Mouse (Mus musculus) kidney, adult 8-10 months (tissue): ENCODE data around the gene Scn8a.

Experiments
- DNase-seq, 2 experiments: peaks; one replicate each; pipeline ENCODE4 v3.0.0; 2022

Scn8a gene

DNA sequence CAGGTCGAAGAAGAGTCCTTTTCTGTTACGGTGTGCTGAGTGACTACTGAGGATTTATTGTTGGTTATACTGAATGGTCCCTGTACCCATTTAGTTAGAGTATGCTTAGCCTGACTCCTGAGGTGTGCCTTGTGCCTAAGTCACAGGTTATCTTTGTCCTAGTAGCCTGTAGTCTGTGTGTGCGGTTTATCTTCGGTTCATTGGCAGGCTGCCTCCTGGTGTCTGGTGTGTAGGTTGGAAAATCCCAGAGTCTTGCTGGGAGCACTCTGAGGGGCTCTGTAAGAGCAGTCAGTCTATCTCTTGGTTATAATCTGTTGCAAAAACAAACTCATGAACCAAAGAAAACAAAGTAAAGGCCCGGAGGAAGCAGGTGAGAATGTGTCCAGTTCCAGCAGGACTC lies 11.7 kb downstream of the Scn8a start:
- DNase-seq: no peak

DNA sequence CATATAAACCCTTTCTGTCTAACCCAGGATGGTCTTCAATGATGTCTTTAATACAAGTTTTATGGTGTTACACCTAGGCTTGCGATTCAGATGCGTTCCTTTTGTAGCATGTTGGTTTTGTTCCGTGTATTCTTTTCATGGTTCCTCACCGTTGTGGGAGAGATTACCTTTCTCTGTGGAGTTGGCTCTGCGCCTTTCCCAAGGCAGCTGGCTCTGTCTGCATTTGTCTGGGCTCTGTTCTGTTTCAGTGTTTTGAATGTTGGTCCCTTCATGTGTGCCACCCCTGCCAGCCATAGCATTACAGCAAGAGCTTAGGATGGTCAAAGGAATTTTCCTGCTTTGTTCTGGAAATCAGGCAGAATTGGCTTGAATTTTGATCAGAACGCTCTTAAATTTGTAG lies 14.8 kb downstream of the Scn8a start:
- no peak for DNase-seq

DNA sequence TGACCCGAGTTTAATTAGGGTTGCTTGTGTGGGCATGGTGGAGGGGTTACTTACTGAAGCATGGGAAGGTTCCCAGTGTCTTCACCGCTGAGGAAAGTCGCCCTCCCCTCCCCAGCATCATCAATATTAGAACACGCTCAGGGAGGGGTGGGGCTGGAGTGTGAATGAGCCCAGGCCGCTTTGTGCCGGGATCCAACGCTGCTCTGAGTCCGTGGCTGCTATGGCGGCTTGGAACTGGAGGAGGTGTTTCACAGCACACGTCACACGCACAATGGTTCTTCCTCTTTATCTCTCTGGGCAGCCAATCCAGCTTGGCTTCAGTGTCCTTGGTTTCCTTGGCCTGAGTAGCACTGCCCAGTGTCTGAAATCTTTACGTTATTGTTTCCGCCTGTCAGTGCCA lies 22.3 kb downstream of the Scn8a start:
- no peak for DNase-seq

DNA sequence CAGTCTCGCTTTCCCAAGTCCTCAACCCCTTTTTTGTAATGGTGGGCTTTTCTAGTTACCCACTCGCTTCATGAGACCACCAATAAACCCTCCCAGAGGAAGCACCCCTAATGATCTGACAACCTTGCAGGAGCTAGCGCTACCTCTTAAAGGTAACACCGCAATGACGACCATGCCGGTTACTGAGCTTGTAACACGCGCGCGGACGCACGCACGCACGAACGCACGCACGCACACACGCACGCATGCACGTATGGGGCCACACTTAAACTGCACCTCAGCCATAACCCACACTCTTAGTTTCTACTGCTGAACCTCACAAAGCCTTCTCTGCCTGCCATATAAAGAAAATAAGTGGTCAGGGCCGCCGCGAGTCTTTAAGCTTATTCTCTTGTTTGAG lies 26.8 kb downstream of the Scn8a start:
- DNase-seq: no peak

DNA sequence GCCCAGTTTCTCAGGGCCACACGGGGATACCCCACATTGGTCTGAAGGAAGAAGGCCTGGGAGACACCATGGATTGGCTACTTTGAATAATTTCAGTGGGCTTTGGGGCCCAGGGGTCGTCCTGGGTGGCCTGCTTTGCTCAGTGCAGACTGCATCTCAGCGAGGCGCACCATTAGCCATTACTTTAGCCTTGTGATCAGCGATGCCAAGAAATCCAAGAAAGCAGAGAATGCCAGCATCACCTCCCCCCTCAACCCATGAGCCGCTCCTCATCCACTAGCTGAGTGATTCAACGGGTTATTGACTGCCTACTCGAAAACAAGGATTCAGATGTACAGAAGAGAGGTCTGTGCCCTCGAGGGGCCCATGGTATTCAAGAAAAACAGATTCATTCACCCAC lies 34.2 kb downstream of the Scn8a start:
- no peak for DNase-seq

DNA sequence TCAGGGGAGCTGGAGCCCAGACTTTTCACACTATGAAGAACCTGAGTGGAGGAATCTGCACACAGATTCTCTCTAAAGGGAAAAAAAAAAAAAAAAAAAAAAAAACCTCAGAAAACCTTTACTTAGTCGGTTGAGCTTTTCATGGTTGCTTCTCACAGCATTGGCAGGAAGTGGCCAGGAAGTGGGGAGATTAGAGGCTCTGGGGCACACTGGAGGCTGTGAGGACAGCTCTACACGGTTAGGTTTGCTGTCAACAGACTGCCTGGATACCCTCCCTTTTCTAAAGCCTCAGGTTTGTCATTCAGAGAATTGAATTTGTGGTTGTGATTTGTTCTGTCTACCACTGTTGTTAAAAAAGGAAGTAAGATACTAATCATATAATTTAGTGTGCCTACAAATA lies 35.3 kb downstream of the Scn8a start:
- no peak for DNase-seq

DNA sequence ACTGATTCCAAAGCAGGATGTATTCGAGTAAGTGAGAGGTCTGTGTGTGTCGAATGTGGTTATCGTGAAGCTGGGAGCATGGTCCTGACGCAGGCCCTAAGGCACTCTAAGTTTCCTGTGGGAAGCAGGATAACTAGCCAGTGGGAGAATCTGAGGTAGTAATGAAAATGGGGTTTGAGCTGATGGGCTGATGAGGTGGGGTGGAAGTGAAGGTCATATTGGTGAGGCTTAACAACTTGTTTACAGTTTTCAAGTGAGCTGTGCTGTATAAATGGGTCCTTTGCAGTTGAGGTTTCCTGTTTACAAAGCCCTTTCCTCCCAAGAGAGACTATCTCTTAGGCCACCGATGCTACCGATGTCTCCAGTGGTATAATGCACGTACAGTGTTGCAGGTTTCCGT lies 36.1 kb downstream of the Scn8a start:
- no peak for DNase-seq

DNA sequence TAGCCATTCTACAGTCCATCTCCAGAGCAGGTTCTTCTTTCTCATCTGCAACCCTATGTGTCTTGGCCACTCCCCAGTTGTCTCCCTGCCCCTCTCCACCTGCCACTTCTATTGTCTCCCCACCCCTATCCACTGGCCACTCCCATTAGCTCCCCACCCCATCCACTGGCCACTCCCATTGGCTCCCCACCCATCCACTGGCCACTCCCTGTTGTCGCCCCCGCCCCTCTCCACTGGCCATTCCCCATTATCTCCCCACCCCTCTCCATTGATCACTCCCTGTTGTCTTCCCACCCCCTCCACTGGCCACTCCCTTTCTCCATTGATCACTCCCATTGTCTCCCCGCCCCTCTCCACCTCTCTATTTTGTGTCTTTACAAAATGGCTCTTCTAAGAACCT lies 39.2 kb downstream of the Scn8a start:
- no peak for DNase-seq

DNA sequence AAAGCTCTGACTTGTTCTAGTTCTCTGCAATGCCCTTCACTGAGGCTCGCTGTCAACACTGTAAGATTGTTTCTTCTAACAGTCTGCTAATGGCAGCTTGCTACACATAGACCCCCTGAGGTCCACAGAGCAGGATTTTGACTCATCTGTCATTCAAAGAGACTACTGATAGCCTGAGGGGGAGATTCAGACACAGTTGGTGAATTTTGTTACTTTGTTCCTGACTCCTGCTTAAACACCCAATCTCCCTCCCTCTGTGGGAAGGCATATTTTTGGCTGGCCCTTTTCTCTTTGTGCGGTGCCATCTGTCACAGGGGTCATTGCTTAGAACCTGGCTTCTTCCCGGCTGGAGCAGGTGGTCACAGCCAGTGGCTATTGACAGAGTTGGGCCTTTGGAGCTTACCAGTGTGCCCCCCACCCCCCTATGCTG lies 40.1 kb downstream of the Scn8a start:
- DNase-seq: no peak

DNA sequence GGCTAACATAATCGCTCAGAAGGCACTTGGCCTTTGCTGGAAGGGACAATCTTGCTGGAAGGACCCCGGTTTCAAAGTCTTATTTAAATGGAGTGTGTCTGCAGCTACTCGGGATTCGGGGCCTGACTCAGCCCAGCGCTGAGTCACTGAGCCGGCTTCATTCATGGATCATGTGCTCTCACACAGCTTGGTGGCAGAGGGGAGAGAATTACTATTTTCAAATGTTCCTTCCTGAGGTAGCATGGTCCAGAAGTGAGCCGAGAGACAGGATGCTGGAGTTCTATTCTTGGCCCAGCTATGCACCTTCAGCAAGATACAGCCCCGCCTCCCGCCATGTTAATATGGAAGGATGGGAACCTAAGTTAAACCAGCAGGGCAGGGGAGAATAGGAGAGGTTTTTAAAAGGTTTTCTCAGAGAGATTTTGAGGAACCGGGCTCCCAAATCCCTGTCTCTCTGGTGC lies 40.8 kb downstream of the Scn8a start:
- no peak for DNase-seq

DNA sequence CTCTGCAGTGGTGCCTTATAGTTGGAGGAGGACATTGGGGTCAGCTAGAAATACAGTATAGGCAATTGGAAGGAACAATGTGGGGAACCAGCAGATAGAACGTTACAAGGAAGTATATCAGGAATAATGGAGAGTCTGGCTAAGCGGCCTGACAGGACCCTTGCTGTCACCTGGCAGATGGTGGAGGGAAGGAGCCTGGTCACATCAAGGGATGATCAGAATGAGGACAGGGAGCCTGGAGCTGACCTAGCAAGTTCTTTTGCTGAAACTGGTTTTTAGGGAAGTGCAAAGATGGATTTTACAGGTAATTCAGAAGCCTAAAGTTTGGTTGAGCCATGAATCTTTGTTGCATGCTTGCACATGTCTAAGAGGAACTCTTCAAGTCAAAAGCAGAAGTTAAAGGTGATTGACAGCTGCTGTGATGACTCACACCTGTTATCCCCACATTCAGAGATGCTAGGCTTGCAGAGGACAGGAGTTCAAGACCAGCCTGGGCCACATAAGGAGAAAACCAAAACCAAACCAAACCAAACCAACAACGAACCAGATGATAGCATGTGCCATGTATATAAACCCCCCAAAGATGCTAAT lies 43.1 kb downstream of the Scn8a start:
- DNase-seq: no peak

DNA sequence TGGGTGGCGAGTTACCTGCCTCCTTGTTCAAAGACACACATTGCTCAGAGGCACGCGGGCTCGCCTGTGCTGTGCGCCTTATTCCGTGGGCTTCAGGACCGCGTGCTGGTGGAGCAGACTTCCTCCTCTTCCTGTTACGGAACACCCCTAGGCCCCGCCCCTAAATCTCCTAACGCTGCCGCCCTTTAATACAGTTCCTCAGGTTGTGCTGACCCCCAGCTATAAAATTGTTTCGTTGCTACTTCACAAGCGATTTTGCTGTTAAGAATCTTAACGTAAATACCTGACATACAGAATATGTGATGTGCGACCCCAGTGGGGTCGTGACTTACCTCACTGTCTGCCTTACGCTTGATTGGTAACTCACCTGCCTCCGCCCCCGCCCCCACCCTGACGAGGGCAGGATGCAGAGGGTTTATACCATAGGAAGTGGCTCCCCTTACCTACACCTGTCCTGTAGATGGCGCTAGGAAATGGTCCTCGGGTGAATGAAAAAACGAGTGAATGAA lies 45.1 kb downstream of the Scn8a start:
- DNase-seq: no peak

DNA sequence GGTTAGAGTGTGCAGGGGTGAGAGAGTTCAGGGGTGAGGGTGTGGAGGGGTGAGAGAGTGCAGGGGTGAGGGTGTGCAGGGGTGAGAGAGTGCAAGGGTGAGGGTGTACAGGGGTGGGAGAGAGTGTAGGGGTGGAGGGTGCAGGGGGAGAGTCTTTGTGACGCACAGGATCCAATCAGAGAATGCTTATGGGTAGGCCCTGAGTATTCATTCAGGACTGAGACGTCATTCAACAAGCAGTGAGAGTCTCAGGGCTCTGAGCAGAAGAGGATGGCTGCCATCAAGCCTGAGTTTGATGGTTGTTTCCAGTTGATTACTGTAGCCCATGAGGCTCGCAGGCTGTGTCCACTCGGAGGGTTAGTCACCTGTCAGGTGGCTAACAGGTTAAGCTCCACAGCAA lies 48.4 kb downstream of the Scn8a start:
- no peak for DNase-seq

DNA sequence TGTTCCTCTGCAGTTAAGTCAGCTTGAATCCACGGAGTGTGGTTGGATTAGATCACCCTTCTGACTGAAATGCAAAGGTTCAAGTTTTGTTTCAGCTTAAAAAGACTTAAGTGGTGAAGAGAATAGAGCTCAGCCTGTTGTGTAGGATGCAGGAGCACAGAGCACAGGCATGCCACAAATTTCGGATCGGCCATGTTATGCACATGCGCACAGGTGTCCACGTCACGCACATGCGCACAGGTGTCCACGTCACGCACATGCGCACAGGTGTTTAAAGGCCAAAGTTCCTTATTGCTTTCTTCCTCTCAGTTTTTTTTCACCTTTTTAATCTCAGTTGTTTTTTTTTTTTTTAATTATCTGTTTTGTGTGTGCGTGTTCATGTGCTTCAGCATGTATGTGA lies 52.6 kb downstream of the Scn8a start:
- no peak for DNase-seq

DNA sequence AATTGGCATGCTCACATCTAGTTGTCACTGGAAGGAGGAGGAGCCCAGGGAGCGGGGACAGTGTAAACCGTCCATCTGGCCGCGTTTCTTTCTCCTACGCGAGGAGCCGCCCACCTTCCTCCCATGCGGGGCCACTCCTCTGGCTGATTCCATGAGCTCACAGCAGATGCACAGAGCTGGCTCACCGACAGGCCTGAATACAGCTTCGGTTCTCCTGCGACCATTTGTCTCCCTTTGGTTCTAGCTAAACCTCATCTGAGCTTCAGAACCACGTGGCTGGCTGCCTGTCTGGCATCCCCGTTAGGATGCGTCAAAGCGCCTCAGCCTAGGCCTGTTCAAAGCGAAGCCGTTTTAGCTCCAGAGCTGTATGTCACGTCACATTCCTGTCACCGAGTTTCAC lies 53.8 kb downstream of the Scn8a start:
- DNase-seq: no peak

DNA sequence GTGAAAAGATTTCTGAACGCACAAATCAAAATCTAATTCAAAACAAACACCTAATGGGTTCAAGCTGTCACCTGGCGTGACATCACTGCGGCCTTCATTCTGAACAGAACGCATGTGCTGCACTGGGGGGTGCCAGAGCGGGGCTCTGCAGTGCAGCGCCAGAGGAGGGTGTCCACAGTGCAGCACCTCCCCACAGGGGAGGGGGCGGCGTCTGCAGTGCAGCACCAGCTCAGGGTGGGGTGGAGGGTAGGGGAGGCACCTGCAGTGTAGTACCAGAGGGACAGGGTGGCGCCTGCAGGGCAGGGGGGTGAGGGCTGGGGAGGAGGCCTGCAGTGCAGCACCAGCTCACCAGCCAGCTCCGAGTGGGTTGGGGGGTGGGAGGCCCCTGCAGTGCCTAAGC lies 55.3 kb downstream of the Scn8a start:
- no peak for DNase-seq

DNA sequence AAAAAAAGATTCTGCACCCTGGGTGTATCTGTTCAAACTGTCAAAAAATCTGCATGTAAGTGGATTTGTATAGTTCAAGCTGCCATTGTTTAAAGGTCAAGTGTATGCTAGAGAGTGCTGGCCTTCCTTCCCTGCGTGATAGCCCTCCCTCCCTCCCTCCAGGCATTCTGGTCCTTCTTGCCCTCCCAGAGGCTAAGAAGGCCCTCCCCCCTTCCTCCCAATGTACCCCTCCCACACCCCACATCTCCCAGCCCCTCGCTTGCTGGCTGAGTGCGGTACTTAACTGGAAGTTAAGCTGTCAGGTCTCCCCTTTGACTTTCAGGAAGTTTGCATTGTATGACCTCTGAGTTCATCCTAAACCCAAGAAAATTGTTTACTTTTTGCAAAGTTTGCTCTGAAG lies 60.8 kb downstream of the Scn8a start:
- no peak for DNase-seq

DNA sequence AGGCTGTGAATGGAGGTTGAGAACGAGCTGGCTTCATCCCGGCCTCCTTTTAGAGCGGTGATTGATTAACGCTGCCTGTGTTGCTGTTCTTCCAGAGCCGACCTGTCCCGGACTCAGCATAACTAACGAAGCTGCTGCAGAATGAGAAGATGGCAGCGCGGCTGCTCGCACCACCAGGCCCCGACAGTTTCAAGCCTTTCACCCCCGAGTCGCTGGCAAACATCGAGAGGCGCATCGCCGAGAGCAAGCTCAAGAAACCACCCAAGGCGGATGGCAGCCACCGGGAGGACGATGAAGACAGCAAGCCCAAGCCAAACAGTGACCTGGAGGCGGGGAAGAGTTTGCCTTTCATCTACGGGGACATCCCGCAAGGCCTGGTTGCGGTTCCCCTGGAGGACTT lies 66.5 kb downstream of the Scn8a start:
- DNase-seq: no peak

DNA sequence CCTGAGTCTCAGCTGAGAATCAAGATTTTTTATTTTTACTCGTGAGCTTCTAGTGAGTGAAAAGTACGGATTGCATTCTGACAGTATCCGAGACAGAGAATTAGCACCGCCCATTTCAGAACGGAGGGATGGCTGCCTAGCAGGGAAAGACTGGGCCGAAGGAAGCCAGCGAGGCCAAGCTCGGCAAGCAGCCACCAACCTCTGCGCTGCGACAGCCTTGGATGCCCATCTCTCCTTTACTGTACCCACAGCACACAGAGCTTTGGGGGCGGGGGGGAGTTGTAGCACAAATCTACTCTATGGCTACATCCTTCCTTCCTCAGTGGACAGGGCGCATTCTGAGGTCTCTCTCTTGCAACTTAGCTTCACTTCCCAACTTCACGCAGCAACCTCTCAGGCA lies 78.7 kb downstream of the Scn8a start:
- DNase-seq: no peak

DNA sequence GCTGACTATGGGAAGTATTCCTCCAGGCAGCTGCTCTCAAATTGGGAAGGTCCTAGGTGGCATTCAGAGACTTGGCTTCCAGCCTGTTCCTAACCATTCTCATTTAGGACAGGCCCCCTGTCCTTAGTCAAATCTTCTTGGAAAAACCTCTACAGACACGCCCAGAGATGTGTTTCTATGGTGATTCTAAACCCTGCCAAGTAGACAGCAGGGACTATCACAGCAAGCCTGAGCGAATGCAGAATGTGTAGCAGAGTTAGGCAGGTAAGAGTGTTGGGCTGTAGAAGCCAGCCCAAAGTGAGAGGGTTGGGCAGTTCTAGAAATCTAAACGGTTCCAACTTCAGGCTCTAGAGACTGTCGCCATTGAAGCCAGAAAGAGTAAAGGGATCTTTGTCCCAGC lies 79.5 kb downstream of the Scn8a start:
- no peak for DNase-seq

DNA sequence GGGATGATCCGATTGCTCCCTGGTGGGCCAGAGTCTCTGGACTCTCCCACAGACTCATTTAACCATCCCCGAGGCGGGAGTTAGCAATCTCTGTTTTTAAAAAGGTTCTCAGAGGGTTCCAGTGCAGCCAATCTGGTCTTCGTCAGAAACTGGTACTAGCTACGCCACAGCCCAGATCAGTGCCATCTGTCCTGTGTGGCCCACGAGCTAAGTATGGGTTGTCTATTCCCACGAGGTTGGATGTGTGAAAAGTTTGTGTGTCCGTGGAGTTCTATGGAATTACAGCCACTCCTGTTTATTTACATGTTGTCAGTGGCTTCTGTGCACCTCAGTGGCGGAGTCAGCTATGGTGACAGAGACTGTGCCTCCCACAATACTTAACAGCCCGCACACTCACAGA lies 81.8 kb downstream of the Scn8a start:
- DNase-seq: no peak

DNA sequence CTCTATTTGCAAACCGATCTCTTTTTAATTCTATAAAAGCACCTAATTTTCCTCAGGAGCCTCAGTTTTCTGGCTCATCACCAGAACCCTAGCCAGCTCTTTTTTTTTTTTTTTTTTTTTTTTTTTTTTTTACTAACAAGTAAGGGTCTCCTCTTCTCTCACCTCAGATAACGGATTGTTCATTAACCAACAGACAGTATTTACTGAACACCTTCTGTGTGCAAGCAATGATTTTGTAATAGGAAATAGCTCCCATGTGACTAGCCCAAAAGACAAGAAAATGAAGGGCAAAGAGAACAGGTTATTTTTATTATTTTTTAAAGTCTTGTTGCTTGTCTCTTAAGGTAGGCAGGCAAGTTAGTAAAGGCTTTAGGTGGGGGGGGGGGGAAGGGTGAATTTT lies 82.6 kb downstream of the Scn8a start:
- no peak for DNase-seq

DNA sequence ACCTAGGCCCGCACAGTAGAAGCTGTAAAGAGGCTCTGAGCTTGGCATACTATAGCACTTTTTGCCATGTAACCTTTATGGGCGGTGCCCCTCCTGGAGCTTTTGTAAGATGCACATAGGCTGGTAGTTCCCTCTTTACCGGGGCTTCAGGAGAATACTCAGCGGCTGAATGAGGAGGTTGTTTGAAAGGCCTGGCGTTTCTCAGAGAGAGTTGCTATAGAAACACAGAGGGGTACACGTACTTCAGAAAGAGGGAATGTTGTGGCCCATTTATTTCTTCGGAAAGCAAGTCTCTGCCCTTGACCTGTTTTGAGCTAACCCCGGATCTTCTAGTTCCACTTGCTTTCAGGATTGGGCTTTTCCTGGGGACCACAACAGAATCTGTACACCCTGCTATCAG lies 83.2 kb downstream of the Scn8a start:
- no peak for DNase-seq

DNA sequence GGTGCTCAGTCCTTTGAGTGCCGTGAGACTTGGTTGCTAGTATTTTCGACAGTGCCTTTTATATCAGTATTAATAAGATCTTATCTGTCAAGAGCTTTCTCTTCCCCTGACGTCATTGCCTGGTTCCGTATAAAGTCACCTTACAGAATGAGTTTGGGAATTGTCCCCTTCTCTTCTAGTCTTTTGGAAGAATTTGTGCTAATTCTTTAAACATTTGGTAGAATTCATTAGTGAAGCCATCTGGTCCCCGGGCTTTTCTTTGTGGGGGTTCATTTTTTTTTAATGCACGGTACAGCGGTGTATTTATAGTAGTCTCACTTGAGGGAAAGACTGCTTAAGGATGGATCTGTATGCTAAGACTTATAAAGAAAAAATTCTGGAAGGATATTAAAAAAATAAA lies 84.3 kb downstream of the Scn8a start:
- no peak for DNase-seq

DNA sequence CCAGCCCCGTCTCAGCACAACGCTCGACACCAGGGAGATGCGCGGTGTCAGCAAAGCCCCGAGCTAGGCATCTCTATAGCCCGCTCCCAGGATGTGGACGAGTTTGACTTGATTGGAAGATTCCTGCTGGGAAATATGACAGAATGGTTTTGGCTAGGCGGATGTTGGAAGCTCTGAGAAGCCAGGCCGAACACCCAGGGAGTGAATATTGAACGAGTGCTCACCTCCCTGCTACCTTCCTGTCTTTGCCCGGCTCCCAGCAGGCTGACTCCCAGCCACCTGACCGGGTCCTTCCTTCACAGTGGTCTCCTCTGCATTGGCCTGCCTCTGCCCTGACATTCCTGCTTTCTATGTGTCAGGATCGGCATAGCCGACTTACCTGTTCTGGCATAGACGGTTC lies 85.1 kb downstream of the Scn8a start:
- DNase-seq: no peak

DNA sequence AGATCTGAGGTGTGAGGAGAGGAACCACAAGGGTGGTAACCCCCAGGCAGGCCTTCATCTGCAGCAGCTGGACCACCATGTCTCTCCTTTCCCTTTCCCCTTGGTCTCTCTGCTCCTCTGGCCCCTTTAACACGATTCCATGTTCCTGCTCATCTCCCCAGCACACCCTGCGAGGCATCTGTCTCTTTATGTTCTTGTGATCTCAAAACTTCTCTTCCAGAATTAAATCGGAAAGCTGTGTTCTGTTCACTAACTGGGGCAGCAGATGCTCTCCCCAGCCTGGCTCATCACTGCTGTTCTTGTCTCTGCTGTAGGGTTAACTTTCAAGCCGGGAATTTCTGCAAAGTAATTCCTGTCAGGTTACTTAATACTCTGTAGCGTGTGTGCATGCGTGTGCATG lies 91.3 kb downstream of the Scn8a start:
- no peak for DNase-seq
